24 mouse cellular contexts compared by ENCODE assay signal in genomic region chr1:33693893-33694292, GRCm38 (mm10).
"Had no signal": no experiment of that assay in that cellular context is flagged by ENCODE, and none has a peak within 500 bp of the region (broad histone marks: within the 10 kb centered on the region; RNA-seq: fewer than 3 reads in every experiment).

No protein-coding gene starts in this region.

- H3K27ac ChIP-seq: hindbrain, embryonic 10.5 days; hindbrain, embryonic 12.5 days; hindbrain, embryonic 14.5 days; intestine, embryonic 15.5 days; layer of hippocampus, adult 2 months; limb, embryonic 13.5 days; limb, embryonic 15.5 days; liver, embryonic 12.5 days; liver, embryonic 14.5 days had no signal

- H3K36me3 ChIP-seq: heart, embryonic 12.5 days; hindbrain, embryonic 10.5 days; hindbrain, embryonic 12.5 days; intestine, embryonic 15.5 days; limb, embryonic 13.5 days; limb, embryonic 15.5 days; liver, embryonic 12.5 days had no signal

- H3K9me3 ChIP-seq: heart, embryonic 12.5 days; hindbrain, embryonic 10.5 days; hindbrain, embryonic 12.5 days; intestine, embryonic 15.5 days; limb, embryonic 13.5 days; limb, embryonic 15.5 days; liver, embryonic 12.5 days had no signal

- ATAC-seq: hindbrain, embryonic 16.5 days; inflammation-experienced regulatory T-cells, adult 6 months; intestine, embryonic 15.5 days; intestine, postnatal 0 days; liver, embryonic 12.5 days had no signal

- H3K4me2 ChIP-seq: heart, embryonic 12.5 days; hindbrain, embryonic 12.5 days; hindbrain, embryonic 14.5 days; intestine, embryonic 15.5 days; limb, embryonic 13.5 days; limb, embryonic 15.5 days; liver, embryonic 12.5 days had no signal

- H3K27me3 ChIP-seq: heart, embryonic 12.5 days; hindbrain, embryonic 12.5 days; intestine, embryonic 15.5 days; limb, embryonic 13.5 days; limb, embryonic 15.5 days had no signal

- DNase-seq: gastrocnemius, postnatal 25 days; heart, adult 18-20 months; heart, postnatal 10 days; heart, postnatal 4 days; kidney, adult 18-20 months; kidney, adult 8-10 months; kidney, postnatal 10 days; kidney, postnatal 25 days; kidney, postnatal 4 days; layer of hippocampus, postnatal 36 days; left cerebral cortex, postnatal 4 days had no signal

- H3K4me1 ChIP-seq: heart, embryonic 12.5 days; hindbrain, embryonic 10.5 days; hindbrain, embryonic 12.5 days; intestine, embryonic 15.5 days; limb, embryonic 15.5 days; liver, embryonic 12.5 days had no signal

- H3K9ac ChIP-seq: heart, embryonic 12.5 days; hindbrain, embryonic 12.5 days; hindbrain, embryonic 14.5 days; intestine, embryonic 15.5 days; limb, embryonic 13.5 days; limb, embryonic 15.5 days; liver, embryonic 12.5 days; liver, embryonic 14.5 days had no signal

- H3K4me3 ChIP-seq: heart, embryonic 12.5 days; hindbrain, embryonic 10.5 days; hindbrain, embryonic 12.5 days; intestine, embryonic 15.5 days; layer of hippocampus, adult 2 months; limb, embryonic 13.5 days; limb, embryonic 15.5 days; liver, embryonic 12.5 days had no signal
